Mouse (Mus musculus) heart, adult 8-10 months (tissue): ENCODE data around the gene Ccdc8. TPM values are rescaled to one million over a fixed set of nuclear protein-coding genes. Genes with fewer than 3 reads are reported as not detected.

ENCODE experiments used
- DNase-seq: peaks from one replicate; pipeline ENCODE4 v3.0.0; 2022; ENCODE audit warnings: low spot score
- total RNA-seq, 4 experiments: library from RNA; stranded (reverse); gene quantifications; 2 replicates each; pipeline ENCODE4 v1.2.4; 2022

Ccdc8 gene
- total RNA-seq, 4 experiments from 2014 or later: 3.2 to 5.1 (median 4.5) TPM

- DNase-seq: peak; percentile 64
Measured at GRCm38 (mm10) chr7:16974018-16974417, 18.5 kb upstream of the Ccdc8 start.

GRCm38 (mm10) chr7:16976298-16976697 is 16.2 kb upstream of the Ccdc8 start:
- no peak for DNase-seq

GRCm38 (mm10) chr7:16978173-16978572 is 14.3 kb upstream of the Ccdc8 start:
- no peak for DNase-seq

- no peak for DNase-seq
Measured at GRCm38 (mm10) chr7:16978593-16978992, 13.9 kb upstream of the Ccdc8 start.

GRCm38 (mm10) chr7:16980348-16980747 is 12.2 kb upstream of the Ccdc8 start:
- DNase-seq: no peak

- DNase-seq: no peak
Measured at GRCm38 (mm10) chr7:16982859-16983568, 9.5 kb upstream of the Ccdc8 start, which contains the start of gene Gm42372. Gene Gm42372, plus strand, starts transcription at chr7:16983086.

- peak; percentile 57 for DNase-seq
Measured at GRCm38 (mm10) chr7:16987541-16988149, 4.9 kb upstream of the Ccdc8 start.

- DNase-seq: peak; percentile 75
Measured at GRCm38 (mm10) chr7:16988405-16988804, 4.1 kb upstream of the Ccdc8 start.

GRCm38 (mm10) chr7:16990006-16990744 is 2.3 kb upstream of the Ccdc8 start:
- no peak for DNase-seq

GRCm38 (mm10) chr7:16991681-16992450 is 642 bp upstream of the Ccdc8 start:
- DNase-seq: no peak

- DNase-seq: peak; percentile 72
Measured at GRCm38 (mm10) chr7:16993651-16994399, 1.3 kb downstream of the Ccdc8 start.

GRCm38 (mm10) chr7:16994400-16994799 is 1.9 kb downstream of the Ccdc8 start:
- DNase-seq: no peak

- no peak for DNase-seq
Measured at GRCm38 (mm10) chr7:16995345-16995744, 2.8 kb downstream of the Ccdc8 start.

GRCm38 (mm10) chr7:16999233-16999632 is 6.7 kb downstream of the Ccdc8 start:
- no peak for DNase-seq

- peak; percentile 88 for DNase-seq
Measured at GRCm38 (mm10) chr7:16999650-17000049, 7.1 kb downstream of the Ccdc8 start.

- peak; percentile 75 for DNase-seq
Measured at GRCm38 (mm10) chr7:17002375-17003195, 10.1 kb downstream of the Ccdc8 start.

- DNase-seq: no peak
Measured at GRCm38 (mm10) chr7:17003230-17003960, 10.9 kb downstream of the Ccdc8 start.

- no peak for DNase-seq
Measured at GRCm38 (mm10) chr7:17004716-17005115, 12.2 kb downstream of the Ccdc8 start.

- no peak for DNase-seq
Measured at GRCm38 (mm10) chr7:17007300-17007699, 14.8 kb downstream of the Ccdc8 start.
